Mouse (Mus musculus): Measurements from ENCODE around the gene Gm28230. TPM values are rescaled to one million over a fixed set of nuclear protein-coding genes. Genes with fewer than 3 reads are reported as not detected.

Gm28230 gene
- polyA plus RNA-seq, 1 experiment from 2014 or later = 3.9 TPM

GRCm38 (mm10) chr2:74699664-74700545 lies 26.6 kb upstream of the Gm28230 start:
- peak overlapping the region; percentile 76 for H3K4me2 ChIP-seq (ENCODE audit: low read depth)
- peaks cover 9% of the 10 kb centered on the region; the same call in 1 of the 2 replicates for H3K4me1 ChIP-seq (ENCODE audit: control insufficient read depth, insufficient read depth, low read length)
- whole genome bisulfite sequencing = 3% methylated on average over 23 of the region's 23 CpGs
- ATAC-seq (ENCODE audit: insufficient read depth, low FRiP score, low TSS enrichment) (no peak), DNase-seq (ENCODE audit: low spot score) (peak; percentile 46)
- H3K36me3 ChIP-seq (ENCODE audit: control insufficient read depth, insufficient read depth, low read length) = no peaks in the 10 kb centered on the region
- peaks cover 70% of the 10 kb centered on the region for H3K27me3 ChIP-seq (ENCODE audit: control insufficient read depth, insufficient read depth, low read length)
- peak overlapping the region; percentile 89 for H3K9ac ChIP-seq (ENCODE audit: low read length)
- peak overlapping the region; percentile 74 for H3K27ac ChIP-seq (ENCODE audit: low read depth, low read length)
- H3K4me3 ChIP-seq (ENCODE audit: low read depth, low read length) = peak overlapping the region; percentile 63
- H3K9me3 ChIP-seq (ENCODE audit: control insufficient read depth, low read length) = no peaks in the 10 kb centered on the region

GRCm38 (mm10) chr2:74700546-74701112 lies 25.9 kb upstream of the Gm28230 start:
- H3K4me1 ChIP-seq (ENCODE audit: control insufficient read depth, insufficient read depth, low read length) = peaks cover 9% of the 10 kb centered on the region; the same call in 1 of the 2 replicates
- H3K36me3 ChIP-seq (ENCODE audit: control insufficient read depth, insufficient read depth, low read length) = no peaks in the 10 kb centered on the region
- peaks cover 63% of the 10 kb centered on the region for H3K27me3 ChIP-seq (ENCODE audit: control insufficient read depth, insufficient read depth, low read length)
- 2% methylated on average over 22 of the region's 22 CpGs for WGBS
- peak overlapping the region; percentile 76 for H3K4me2 ChIP-seq (ENCODE audit: low read depth)
- H3K9me3 ChIP-seq (ENCODE audit: control insufficient read depth, low read length) = no peaks in the 10 kb centered on the region
- peak overlapping the region; percentile 63 for H3K4me3 ChIP-seq (ENCODE audit: low read depth, low read length)
- DNase-seq (ENCODE audit: low spot score) (peak; percentile 18), ATAC-seq (ENCODE audit: insufficient read depth, low FRiP score, low TSS enrichment) (no peak)
- peak overlapping the region; percentile 89 for H3K9ac ChIP-seq (ENCODE audit: low read length)
- H3K27ac ChIP-seq (ENCODE audit: low read depth, low read length) = peak overlapping the region; percentile 74

- Histone ChIP-seq H3K27me3 (ENCODE audit: control insufficient read depth, insufficient read depth, low read length) (peaks cover 52% of the 10 kb centered on the region), H3K27ac (ENCODE audit: low read depth, low read length) (no peak overlapping the region), H3K9ac (ENCODE audit: low read length) (no peak overlapping the region), H3K4me2 (ENCODE audit: low read depth) (peak overlapping the region; percentile 85), H3K36me3 (ENCODE audit: control insufficient read depth, insufficient read depth, low read length) (no peaks in the 10 kb centered on the region), H3K4me1 (ENCODE audit: control insufficient read depth, insufficient read depth, low read length) (peaks cover 7% of the 10 kb centered on the region; the same call in 1 of the 2 replicates), H3K9me3 (ENCODE audit: control insufficient read depth, low read length) (no peaks in the 10 kb centered on the region), H3K4me3 (ENCODE audit: low read depth, low read length) (no peak overlapping the region)
- DNase-seq (ENCODE audit: low spot score) (peak; percentile 86), ATAC-seq (ENCODE audit: insufficient read depth, low FRiP score, low TSS enrichment) (no peak)
- WGBS = 11% methylated on average over 17 of the region's 17 CpGs
These were observed 24.3 kb upstream of the Gm28230 start for GRCm38 (mm10) chr2:74701949-74702819.

- WGBS = 17% methylated on average over 6 of the region's 6 CpGs
- no peak for ATAC-seq (ENCODE audit: insufficient read depth, low FRiP score, low TSS enrichment)
- Histone ChIP-seq H3K27me3 (ENCODE audit: control insufficient read depth, insufficient read depth, low read length) (peaks cover 46% of the 10 kb centered on the region), H3K4me1 (ENCODE audit: control insufficient read depth, insufficient read depth, low read length) (peaks cover 7% of the 10 kb centered on the region; the same call in 1 of the 2 replicates), H3K9me3 (ENCODE audit: control insufficient read depth, low read length) (no peaks in the 10 kb centered on the region), H3K4me2 (ENCODE audit: low read depth) (peak overlapping the region; percentile 85), H3K27ac (ENCODE audit: low read depth, low read length) (no peak overlapping the region), H3K9ac (ENCODE audit: low read length) (no peak overlapping the region; the same call in 1 of the 2 replicates), H3K36me3 (ENCODE audit: control insufficient read depth, insufficient read depth, low read length) (no peaks in the 10 kb centered on the region), H3K4me3 (ENCODE audit: low read depth, low read length) (no peak overlapping the region)
- DNase-seq (ENCODE audit: low spot score) = no peak
These were observed 23.7 kb upstream of the Gm28230 start for GRCm38 (mm10) chr2:74702820-74703219.

GRCm38 (mm10) chr2:74703317-74703716 lies 23.2 kb upstream of the Gm28230 start:
- H3K4me2 ChIP-seq (ENCODE audit: low read depth) = peak overlapping the region; percentile 85
- peaks cover 9% of the 10 kb centered on the region for H3K4me1 ChIP-seq (ENCODE audit: control insufficient read depth, insufficient read depth, low read length)
- H3K27me3 ChIP-seq (ENCODE audit: control insufficient read depth, insufficient read depth, low read length) = peaks cover 43% of the 10 kb centered on the region
- peak overlapping the region; percentile 99 for H3K9ac ChIP-seq (ENCODE audit: low read length)
- 6% methylated on average over 10 of the region's 10 CpGs for WGBS
- DNase-seq (ENCODE audit: low spot score) = peak; percentile 32
- H3K4me3 ChIP-seq (ENCODE audit: low read depth, low read length) = peak overlapping the region; percentile 83
- peak overlapping the region; percentile 100 for H3K27ac ChIP-seq (ENCODE audit: low read depth, low read length)
- H3K36me3 ChIP-seq (ENCODE audit: control insufficient read depth, insufficient read depth, low read length) = no peaks in the 10 kb centered on the region
- no peak for ATAC-seq (ENCODE audit: insufficient read depth, low FRiP score, low TSS enrichment)
- no peaks in the 10 kb centered on the region for H3K9me3 ChIP-seq (ENCODE audit: control insufficient read depth, low read length)

GRCm38 (mm10) chr2:74703720-74704392 lies 22.7 kb upstream of the Gm28230 start:
- DNase-seq (ENCODE audit: low spot score) (peak; percentile 50), ATAC-seq (ENCODE audit: insufficient read depth, low FRiP score, low TSS enrichment) (peak; percentile 8; the same call in 1 of the 2 replicates)
- Histone ChIP-seq H3K9ac (ENCODE audit: low read length) (peak overlapping the region; percentile 99), H3K4me2 (ENCODE audit: low read depth) (peak overlapping the region; percentile 85), H3K36me3 (ENCODE audit: control insufficient read depth, insufficient read depth, low read length) (no peaks in the 10 kb centered on the region), H3K27ac (ENCODE audit: low read depth, low read length) (peak overlapping the region; percentile 100), H3K4me1 (ENCODE audit: control insufficient read depth, insufficient read depth, low read length) (peaks cover 14% of the 10 kb centered on the region), H3K9me3 (ENCODE audit: control insufficient read depth, low read length) (no peaks in the 10 kb centered on the region), H3K27me3 (ENCODE audit: control insufficient read depth, insufficient read depth, low read length) (peaks cover 44% of the 10 kb centered on the region), H3K4me3 (ENCODE audit: low read depth, low read length) (peak overlapping the region; percentile 83)
- WGBS = 2% methylated on average over 26 of the region's 26 CpGs

GRCm38 (mm10) chr2:74704393-74704998 lies 22.0 kb upstream of the Gm28230 start, which contains the start of gene Hoxd8:
TSS of gene Hoxd8 (plus strand) at chr2:74704615.
- DNase-seq (ENCODE audit: low spot score) (peak; percentile 87), ATAC-seq (ENCODE audit: insufficient read depth, low FRiP score, low TSS enrichment) (peak; percentile 42)
- H3K4me1 ChIP-seq (ENCODE audit: control insufficient read depth, insufficient read depth, low read length) = peaks cover 20% of the 10 kb centered on the region
- peak within 1 kb of the TSS; percentile 100 for H3K27ac ChIP-seq (ENCODE audit: low read depth, low read length)
- peak within 1 kb of the TSS; percentile 83 for H3K4me3 ChIP-seq (ENCODE audit: low read depth, low read length)
- peaks cover 38% of the 10 kb centered on the region for H3K27me3 ChIP-seq (ENCODE audit: control insufficient read depth, insufficient read depth, low read length)
- peak within 1 kb of the TSS; percentile 85 for H3K4me2 ChIP-seq (ENCODE audit: low read depth)
- H3K36me3 ChIP-seq (ENCODE audit: control insufficient read depth, insufficient read depth, low read length) = no peaks in the 10 kb centered on the region
- WGBS = under 1% methylated on average over 43 of the region's 52 CpGs
- H3K9me3 ChIP-seq (ENCODE audit: control insufficient read depth, low read length) = no peaks in the 10 kb centered on the region
- H3K9ac ChIP-seq (ENCODE audit: low read length) = peak within 1 kb of the TSS; percentile 99

Measured in neural tube, embryonic 11.5 days (tissue).